Mouse (Mus musculus) kidney, postnatal 14 days (tissue): ENCODE results near the gene Abca4.
"Not testable (repeated sequence)": the region's sequence is repeated elsewhere in the genome, so short reads cannot be mapped to it uniquely, and the experiment has no call there.

ENCODE experiments used
- DNase-seq: peaks from one replicate; pipeline ENCODE4 v3.0.0; 2022; ENCODE audit warnings: mixed read lengths

The Abca4 gene

DNA sequence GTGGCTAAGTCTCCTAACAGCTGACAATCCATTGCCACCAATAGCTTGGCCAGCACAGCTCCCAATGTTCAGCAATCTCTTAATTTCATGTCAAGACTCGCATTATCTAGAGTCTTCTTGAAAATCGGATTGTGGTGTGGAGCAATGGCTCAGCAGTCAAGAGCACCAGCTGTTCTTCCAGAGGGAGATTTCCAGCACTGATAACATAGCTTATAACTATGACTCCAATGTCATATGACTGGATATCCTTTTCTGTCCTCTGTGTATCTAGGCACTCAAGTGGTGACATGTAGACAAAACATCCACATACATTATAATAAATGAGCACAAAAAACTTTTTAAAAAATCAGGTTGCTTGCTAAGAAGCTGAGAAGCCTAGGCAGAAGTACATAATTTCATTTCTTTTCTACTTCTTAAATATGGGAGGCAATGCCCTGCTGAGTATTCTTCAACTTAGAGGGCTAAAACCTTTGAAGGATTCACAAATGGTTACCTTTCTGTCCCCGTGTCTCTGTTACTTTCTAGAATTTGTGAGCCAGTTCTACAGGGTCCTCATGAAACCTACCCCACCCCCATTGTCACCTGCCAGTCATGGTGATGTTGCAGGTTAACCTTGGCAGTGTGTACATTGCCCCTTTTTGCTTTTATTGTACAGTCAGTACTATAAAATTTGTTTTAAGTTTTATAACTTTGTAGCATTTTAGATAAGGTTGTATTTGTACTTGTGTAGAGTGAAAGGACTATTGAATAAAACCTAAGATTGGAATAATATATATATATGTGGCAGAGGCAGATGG, 177.2 kb downstream of the Abca4 start:
- no peak for DNase-seq

DNA sequence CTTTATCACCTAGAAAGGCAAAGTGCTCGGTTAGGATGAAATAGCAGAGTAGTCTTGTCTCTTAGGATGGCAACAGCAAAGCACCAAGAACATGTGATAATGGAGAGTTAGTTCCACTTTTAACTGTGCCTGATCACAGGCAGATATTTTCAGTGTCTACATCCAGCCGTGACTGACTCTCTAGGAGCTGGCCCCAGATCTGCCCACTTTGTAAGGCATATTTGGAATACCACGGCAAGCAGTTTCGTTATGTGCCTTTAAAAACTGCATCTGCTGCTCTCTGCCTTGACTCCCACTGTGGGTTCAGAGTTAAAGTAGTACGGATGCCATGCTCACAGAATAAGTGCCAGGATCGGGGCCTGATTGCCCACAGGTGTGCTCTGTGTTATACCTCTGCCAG, 182.7 kb downstream of the Abca4 start:
- DNase-seq = not testable (repeated sequence)
